25 mouse cellular contexts compared by ENCODE assay signal in the genomic region with DNA sequence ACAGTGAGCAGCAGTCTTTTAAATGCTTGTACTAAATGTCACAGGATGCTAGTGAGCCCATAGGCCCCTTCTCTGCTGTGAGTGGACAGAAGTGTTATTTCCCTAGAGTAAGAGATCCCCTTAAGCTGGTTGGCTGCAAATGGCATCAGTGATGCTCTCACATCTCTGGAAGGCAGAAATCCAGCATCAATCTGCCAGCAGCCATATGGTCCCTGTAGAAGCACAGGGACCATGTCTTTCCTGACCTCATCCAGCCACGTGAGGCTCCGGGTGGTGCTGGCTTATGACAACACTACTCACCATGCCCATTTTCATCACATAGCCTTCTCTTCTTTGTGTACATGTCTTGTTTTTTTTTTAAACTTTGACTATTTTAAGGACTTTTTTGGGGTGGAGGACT.
"Had no signal": no experiment of that assay in that cellular context is flagged by ENCODE, and none has a peak within 500 bp of the region (broad histone marks: within the 10 kb centered on the region; RNA-seq: fewer than 3 reads in every experiment).

No protein-coding gene starts in this region.

- ATAC-seq: hindbrain, embryonic 16.5 days; intestine, embryonic 16.5 days; liver, embryonic 12.5 days had no signal

- H3K4me1 ChIP-seq: heart, embryonic 13.5 days; heart, embryonic 15.5 days; hindbrain, embryonic 13.5 days; kidney, embryonic 15.5 days; limb, embryonic 13.5 days; liver, embryonic 12.5 days had no signal

- H3K36me3 ChIP-seq: heart, embryonic 13.5 days; heart, embryonic 15.5 days; hindbrain, embryonic 13.5 days; kidney, embryonic 15.5 days; limb, embryonic 13.5 days; limb, embryonic 15.5 days; liver, embryonic 12.5 days had no signal

- H3K9me3 ChIP-seq: heart, embryonic 13.5 days; heart, embryonic 15.5 days; hindbrain, embryonic 13.5 days; kidney, embryonic 15.5 days; limb, embryonic 13.5 days; limb, embryonic 15.5 days; liver, embryonic 12.5 days had no signal

- H3K27ac ChIP-seq: heart, adult 2 months; heart, embryonic 13.5 days; heart, embryonic 15.5 days; hindbrain, embryonic 13.5 days; kidney, embryonic 15.5 days; kidney, postnatal 0 days; limb, embryonic 13.5 days; limb, embryonic 15.5 days; liver, embryonic 12.5 days; liver, embryonic 14.5 days had no signal

- DNase-seq: gastrocnemius, postnatal 14 days; gastrocnemius, postnatal 36 days; heart, adult 11 months; heart, adult 2 months; heart, postnatal 14 days; heart, postnatal 36 days; kidney, adult 11 months; kidney, adult 2 months; kidney, adult 9 months; kidney, postnatal 14 days; kidney, postnatal 36 days; layer of hippocampus, adult 9-11 months; layer of hippocampus, postnatal 36 days had no signal

- H3K4me3 ChIP-seq: heart, adult 2 months; heart, embryonic 13.5 days; heart, embryonic 15.5 days; hindbrain, embryonic 13.5 days; kidney, embryonic 15.5 days; limb, embryonic 13.5 days; limb, embryonic 15.5 days; liver, embryonic 12.5 days had no signal

- H3K4me2 ChIP-seq: heart, embryonic 11.5 days; heart, embryonic 13.5 days; heart, embryonic 15.5 days; hindbrain, embryonic 13.5 days; kidney, embryonic 15.5 days; limb, embryonic 13.5 days; limb, embryonic 15.5 days; liver, embryonic 12.5 days had no signal

- H3K27me3 ChIP-seq: heart, embryonic 13.5 days; heart, embryonic 15.5 days; hindbrain, embryonic 13.5 days; kidney, embryonic 15.5 days; limb, embryonic 13.5 days; limb, embryonic 15.5 days; liver, embryonic 12.5 days had no signal

- H3K9ac ChIP-seq: heart, embryonic 13.5 days; heart, embryonic 15.5 days; hindbrain, embryonic 13.5 days; kidney, embryonic 15.5 days; limb, embryonic 13.5 days; limb, embryonic 15.5 days; liver, embryonic 12.5 days; liver, embryonic 14.5 days had no signal
